Mouse (Mus musculus) G1E (cell line): ENCODE measurements at regions not wholly inside any gene's neighbourhood (a gene's known extent, or its start where the extent isn't known, plus 50 kb on each side); places are given as distances from the start of the nearest gene placed in this dataset.

ENCODE experiments used
- ATAC-seq: 2 replicates; pipeline ENCODE4 v1.8.0; 2016; ENCODE audit warnings: mild to moderate bottlenecking; ENCODE audit not compliant: insufficient number of reproducible peaks, poor library complexity, low FRiP score, severe bottlenecking; ENCODE audit errors: extremely low read depth
- DNase-seq: peaks from one replicate; pipeline ENCODE4 v3.0.0; 2012; ENCODE audit warnings: low spot score
- H3K27me3 ChIP-seq: 2 replicates; pipeline ENCODE4 v1.6.1; 2012; ENCODE audit warnings: mild to moderate bottlenecking, low read length, inconsistent platforms; ENCODE audit not compliant: insufficient read depth
- H3K36me3 ChIP-seq: replicated peaks from 2 replicates; pipeline ENCODE3; 2012; ENCODE audit warnings: mild to moderate bottlenecking, inconsistent platforms
- H3K4me1 ChIP-seq: 2 replicates; pipeline ENCODE4 v1.6.1; 2012; ENCODE audit warnings: low read depth, low read length, inconsistent platforms, mixed read lengths; ENCODE audit not compliant: insufficient read depth
- H3K4me3 ChIP-seq: 2 replicates; pipeline ENCODE4 v1.5.1; 2012; ENCODE audit warnings: low read depth, mild to moderate bottlenecking, inconsistent platforms, low read length, moderate library complexity, mixed read lengths
- H3K9me3 ChIP-seq: replicated peaks from 2 replicates; pipeline ENCODE4 v1.6.1; 2012; ENCODE audit warnings: inconsistent platforms
- CTCF ChIP-seq: IDR thresholded peaks from 2 replicates; pipeline ENCODE4 v1.5.1; 2012; ENCODE audit warnings: low read depth, low read length, inconsistent platforms, mixed read lengths
- GATA1 ChIP-seq: IDR thresholded peaks from 2 replicates; pipeline ENCODE4 v1.6.1; 2012; ENCODE audit warnings: borderline replicate concordance, low read length, inconsistent platforms, mixed read lengths
- GATA2 ChIP-seq: IDR thresholded peaks from 2 replicates; pipeline ENCODE4 v1.6.1; 2012; ENCODE audit warnings: low read depth, low read length, inconsistent platforms, borderline replicate concordance
- POLR2AphosphoS5 ChIP-seq: IDR thresholded peaks from 2 replicates; pipeline ENCODE4 v1.6.1; 2012; ENCODE audit warnings: low read depth, low read length, inconsistent platforms; ENCODE audit not compliant: insufficient replicate concordance
- TAL1 ChIP-seq: conservative IDR thresholded peaks from 2 replicates; pipeline ENCODE4 v1.6.1; 2012; ENCODE audit warnings: low read depth, low read length, inconsistent platforms, mixed read lengths

DNA sequence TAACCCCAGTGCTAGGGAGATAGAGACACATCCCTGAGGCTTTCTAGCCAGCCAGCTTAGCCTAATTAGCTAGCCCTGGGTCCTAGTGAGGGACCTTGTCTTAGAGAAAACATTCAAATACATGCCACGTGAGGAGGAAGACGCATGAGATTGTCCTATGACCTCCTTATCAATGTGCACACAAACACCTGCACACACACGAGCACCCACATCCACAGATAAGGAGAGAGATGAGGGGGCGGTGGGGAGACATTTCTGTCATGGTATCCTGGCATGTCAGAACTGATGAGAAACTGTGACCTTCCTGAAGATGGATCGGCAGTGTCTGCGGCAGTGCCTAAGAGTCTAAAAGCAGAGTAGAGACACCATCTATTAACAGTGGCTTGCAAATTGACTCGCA is 180.8 kb upstream of the Rad23b start:
- DNase-seq (no peak), ATAC-seq (no peak)
- Histone ChIP-seq H3K9me3 (peaks cover 32% of the 10 kb centered on the region), H3K4me1 (no peaks in the 10 kb centered on the region), H3K36me3 (no peaks in the 10 kb centered on the region), H3K4me3 (no peak overlapping the region), H3K27me3 (no peaks in the 10 kb centered on the region)
- TF ChIP-seq TAL1 = no peak
- TF ChIP-seq CTCF = no peak
- TF ChIP-seq POLR2AphosphoS5 = no peak
- TF ChIP-seq GATA2 = no peak

DNA sequence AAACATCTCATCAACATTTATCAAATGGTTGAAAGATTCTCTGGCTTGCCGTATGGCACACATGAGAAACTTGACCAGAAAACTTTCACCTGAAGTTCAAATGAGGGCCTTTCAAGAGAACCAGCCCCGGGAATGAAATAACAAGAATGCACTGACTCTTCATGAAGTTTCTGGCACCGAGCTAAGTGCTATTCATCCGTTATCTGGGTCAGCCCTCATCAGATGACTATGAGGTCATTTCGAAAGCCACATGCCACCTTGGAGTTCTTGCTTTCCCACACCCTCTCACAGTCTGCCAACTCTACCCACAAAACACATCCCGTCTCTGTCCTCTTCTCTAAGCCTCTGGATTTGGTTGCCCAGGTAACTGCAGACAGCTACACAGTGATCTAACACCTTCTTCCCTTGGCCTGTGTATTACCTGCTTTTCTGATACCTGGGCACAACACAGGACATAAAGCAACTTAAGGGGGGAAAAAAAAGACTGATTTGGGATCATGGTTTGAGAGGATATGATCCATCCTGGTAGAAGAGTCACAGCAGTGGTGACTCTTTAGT is 177.4 kb upstream of the Rad23b start:
- ATAC-seq = no peak
- no peak for TF ChIP-seq TAL1
- H3K27me3 ChIP-seq = no peaks in the 10 kb centered on the region
- no peaks in the 10 kb centered on the region for H3K36me3 ChIP-seq
- H3K4me3 ChIP-seq = no peak overlapping the region
- no peak for DNase-seq
- H3K4me1 ChIP-seq = no peaks in the 10 kb centered on the region
- peaks cover 46% of the 10 kb centered on the region for H3K9me3 ChIP-seq

- peaks cover 42% of the 10 kb centered on the region for H3K9me3 ChIP-seq
- no peaks in the 10 kb centered on the region for H3K4me1 ChIP-seq
- DNase-seq (no peak), ATAC-seq (no peak)
- H3K27me3 ChIP-seq = no peaks in the 10 kb centered on the region
- H3K36me3 ChIP-seq = no peaks in the 10 kb centered on the region
- H3K4me3 ChIP-seq = no peak overlapping the region
- TF ChIP-seq CTCF (no peak), TAL1 (no peak), GATA2 (no peak), POLR2AphosphoS5 (no peak), GATA1 (no peak)
These were observed 173.8 kb upstream of the Rad23b start for GRCm38 (mm10) chr4:55176026-55176425.

- no peak overlapping the region for H3K4me3 ChIP-seq
- no peak for ATAC-seq
- TF ChIP-seq GATA2 = no peak
- no peak for TF ChIP-seq CTCF
- no peak for TF ChIP-seq POLR2AphosphoS5
- TF ChIP-seq TAL1 = no peak
- no peak for TF ChIP-seq GATA1
These were observed 170.4 kb upstream of the Rad23b start for GRCm38 (mm10) chr4:55179456-55179855.

DNA sequence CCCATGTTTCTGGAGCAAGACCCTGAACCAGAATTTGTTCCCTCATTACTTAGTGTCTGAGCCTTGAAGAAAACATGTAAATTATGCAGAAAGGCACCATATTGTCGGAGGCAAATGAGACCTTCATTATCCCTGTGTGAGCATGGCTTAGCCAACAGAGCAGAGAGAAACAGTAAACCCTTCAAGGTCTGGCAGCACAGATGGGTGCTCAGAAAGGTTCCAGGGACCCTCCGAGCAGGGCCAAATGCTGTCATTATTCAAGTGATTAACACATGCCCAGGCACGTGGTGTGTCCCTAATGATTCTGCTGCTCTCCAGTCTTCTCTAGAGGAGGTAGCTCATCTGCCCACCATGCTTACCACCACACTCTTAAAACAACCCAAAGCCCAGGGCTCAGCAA is 166.3 kb upstream of the Rad23b start:
- H3K36me3 ChIP-seq = no peaks in the 10 kb centered on the region
- DNase-seq = no peak
- no peak for TF ChIP-seq POLR2AphosphoS5
- no peak for TF ChIP-seq GATA1
- no peak for TF ChIP-seq CTCF
- TF ChIP-seq TAL1 = no peak
- TF ChIP-seq GATA2 = no peak
- no peak for ATAC-seq
- H3K4me3 ChIP-seq = no peak overlapping the region
- peaks cover 16% of the 10 kb centered on the region for H3K9me3 ChIP-seq
- H3K4me1 ChIP-seq = no peaks in the 10 kb centered on the region
- H3K27me3 ChIP-seq = no peaks in the 10 kb centered on the region

More at GRCm38 (mm10) chr4:55179456-55179855, 170.4 kb upstream of the Rad23b start:
- no peaks in the 10 kb centered on the region for H3K36me3 ChIP-seq
- no peaks in the 10 kb centered on the region for H3K27me3 ChIP-seq
- peaks cover 29% of the 10 kb centered on the region for H3K9me3 ChIP-seq
- no peak for DNase-seq
- no peaks in the 10 kb centered on the region for H3K4me1 ChIP-seq

DNA sequence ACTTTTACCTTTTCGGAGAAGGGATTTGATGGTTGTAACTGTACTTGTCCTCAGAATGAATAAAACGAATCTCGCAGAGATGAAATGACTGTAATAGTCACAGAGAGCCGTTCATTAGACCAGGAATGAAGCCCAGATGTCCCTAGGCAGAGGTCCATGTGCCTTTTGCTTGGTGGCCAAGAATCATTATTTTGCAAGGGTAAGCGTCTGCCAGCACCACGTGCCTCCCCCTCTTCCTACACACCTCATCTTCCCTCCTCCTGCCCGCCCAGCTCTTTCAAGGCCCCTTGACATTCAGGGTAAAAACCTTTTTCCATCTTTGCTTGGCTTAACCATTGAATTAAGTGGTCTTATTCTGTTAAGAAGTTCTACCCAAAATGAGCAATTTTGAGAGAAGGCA is 161.1 kb upstream of the Rad23b start:
- Histone ChIP-seq H3K4me1 (no peaks in the 10 kb centered on the region), H3K9me3 (peaks cover 23% of the 10 kb centered on the region), H3K4me3 (no peak overlapping the region), H3K36me3 (no peaks in the 10 kb centered on the region), H3K27me3 (no peaks in the 10 kb centered on the region)
- DNase-seq (no peak), ATAC-seq (no peak)
- TF ChIP-seq TAL1 (no peak), GATA1 (no peak), GATA2 (no peak), CTCF (no peak), POLR2AphosphoS5 (no peak)

DNA sequence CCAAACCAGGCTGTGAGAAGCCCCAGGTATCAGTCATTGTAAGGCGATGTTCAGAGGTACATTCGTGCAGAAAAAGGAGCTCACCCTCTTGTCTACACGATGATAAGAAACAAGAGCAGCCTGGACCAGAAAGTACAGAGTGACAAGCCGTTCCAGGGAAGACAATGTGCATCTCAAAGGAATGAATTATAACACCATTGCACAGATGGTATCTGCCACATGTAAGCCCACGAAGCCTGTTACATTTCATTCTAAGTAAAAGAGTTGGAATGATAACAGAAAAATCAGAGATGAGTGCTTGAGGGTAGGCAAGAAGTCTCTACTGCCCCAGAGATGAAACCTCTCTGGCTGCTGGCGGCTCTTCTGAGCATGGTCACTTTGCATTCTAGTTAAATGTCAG is 159.3 kb upstream of the Rad23b start:
- H3K4me1 ChIP-seq = no peaks in the 10 kb centered on the region
- no peaks in the 10 kb centered on the region for H3K27me3 ChIP-seq
- no peak for TF ChIP-seq CTCF
- no peak for TF ChIP-seq POLR2AphosphoS5
- no peak for TF ChIP-seq GATA2
- no peak for TF ChIP-seq GATA1
- TF ChIP-seq TAL1 = no peak
- H3K36me3 ChIP-seq = no peaks in the 10 kb centered on the region
- ATAC-seq (no peak), DNase-seq (no peak)
- H3K4me3 ChIP-seq = no peak overlapping the region
- peaks cover 23% of the 10 kb centered on the region for H3K9me3 ChIP-seq
